Mouse (Mus musculus) CH12.LX (cell line): ENCODE results near the gene Lamtor2. TPM values are rescaled to one million over a fixed set of nuclear protein-coding genes. Genes with fewer than 3 reads are reported as not detected.

Experiments
- DNase-seq: peaks from one replicate; pipeline ENCODE4 v3.0.0-alpha.2; 2013; ENCODE audit errors: extremely low read depth
- H3K27ac ChIP-seq: 2 replicates; pipeline ENCODE4 v1.5.1; 2012; ENCODE audit warnings: low read depth, mild to moderate bottlenecking, control low read depth, moderate library complexity; ENCODE audit not compliant: insufficient read depth
- H3K27me3 ChIP-seq: replicated peaks from 2 replicates; pipeline ENCODE3; 2012; ENCODE audit warnings: inconsistent platforms
- H3K36me3 ChIP-seq, 2 experiments: replicated peaks in 1 of 2; 2 replicates each; pipeline versions ENCODE3 to v1.6.1; 2012; ENCODE audit warnings: inconsistent platforms in 1 of 2, low read length in 1 of 2, mild to moderate bottlenecking in 1 of 2, mixed read lengths in 1 of 2, moderate library complexity in 1 of 2; ENCODE audit not compliant: control insufficient read depth in 1 of 2, insufficient read depth in 1 of 2
- H3K4me1 ChIP-seq, 2 experiments: 2 replicates each; pipeline ENCODE4 v1.6.1; 2012; ENCODE audit warnings: inconsistent platforms in 1 of 2, moderate library complexity in 1 of 2; ENCODE audit not compliant: insufficient read depth in 2 of 2, control insufficient read depth in 1 of 2
- H3K4me2 ChIP-seq: 2 replicates; pipeline ENCODE4 v1.6.1; 2012; ENCODE audit warnings: low read depth, mild to moderate bottlenecking, control low read depth; ENCODE audit not compliant: poor library complexity, insufficient read depth, severe bottlenecking
- H3K4me3 ChIP-seq, 3 experiments: fragments of 150-350 bp in 1 of 3; sonication (generic) in 1 of 3; replicated peaks in 1 of 3; 2 replicates each; pipeline versions ENCODE3 to v1.5.1; 2011 to 2012; ENCODE audit warnings: low read depth in 2 of 3, low read length in 2 of 3, mild to moderate bottlenecking in 2 of 3, moderate library complexity in 2 of 3, control low read depth in 1 of 3, improper control_type of control experiment in 1 of 3, inconsistent platforms in 1 of 3, mixed read lengths in 1 of 3; ENCODE audit not compliant: poor library complexity in 1 of 3
- H3K79me2 ChIP-seq: replicated peaks from 2 replicates; pipeline ENCODE4 v1.6.1; 2012; ENCODE audit warnings: mild to moderate bottlenecking, moderate library complexity; ENCODE audit not compliant: control insufficient read depth, poor library complexity, insufficient read depth, severe bottlenecking; ENCODE audit errors: extremely low read depth
- H3K9ac ChIP-seq: 2 replicates; pipeline ENCODE4 v1.6.1; 2012; ENCODE audit warnings: low read depth, mild to moderate bottlenecking, control low read depth, moderate library complexity; ENCODE audit not compliant: insufficient read depth
- H3K9me3 ChIP-seq: replicated peaks from 2 replicates; pipeline ENCODE3; 2012; ENCODE audit warnings: low read length, inconsistent platforms, mixed read lengths
- BHLHE40 ChIP-seq: IDR thresholded peaks from 2 replicates; pipeline ENCODE4 v1.6.1; 2011; ENCODE audit warnings: mild to moderate bottlenecking, low read depth, low read length, improper control_type of control experiment
- CHD1 ChIP-seq: IDR thresholded peaks from 2 replicates; pipeline ENCODE4 v1.6.1; 2012; ENCODE audit warnings: low read depth, low read length, improper control_type of control experiment, inconsistent platforms
- CHD2 ChIP-seq: IDR thresholded peaks from 2 replicates; pipeline ENCODE4 v1.6.1; 2011; ENCODE audit warnings: low read length, improper control_type of control experiment
- CTCF ChIP-seq, 2 experiments: IDR thresholded peaks in 1 of 2; conservative IDR thresholded peaks in 1 of 2; 2 replicates each; pipeline ENCODE4 v1.5.1; 2011 to 2012; ENCODE audit warnings: low read depth in 2 of 2, low read length in 2 of 2, improper control_type of control experiment in 1 of 2, inconsistent platforms in 1 of 2, mild to moderate bottlenecking in 1 of 2, moderate library complexity in 1 of 2
- ELF1 ChIP-seq: IDR thresholded peaks from 2 replicates; pipeline ENCODE4 v1.6.1; 2014; ENCODE audit warnings: low read depth, mild to moderate bottlenecking, inconsistent platforms, low read length, improper control_type of control experiment
- ETS1 ChIP-seq: conservative IDR thresholded peaks from 2 replicates; pipeline ENCODE4 v1.6.1; 2012; ENCODE audit warnings: low read depth, mild to moderate bottlenecking, inconsistent platforms, low read length, improper control_type of control experiment, moderate library complexity
- HCFC1 ChIP-seq: IDR thresholded peaks from 2 replicates; pipeline ENCODE4 v1.6.1; 2012; ENCODE audit warnings: low read depth, mild to moderate bottlenecking, inconsistent platforms, low read length, improper control_type of control experiment
- JUN ChIP-seq: IDR thresholded peaks from 2 replicates; pipeline ENCODE4 v1.6.1; 2011; ENCODE audit warnings: low read depth, mild to moderate bottlenecking, low read length, improper control_type of control experiment, moderate library complexity; ENCODE audit not compliant: insufficient read depth
- JUND ChIP-seq: conservative IDR thresholded peaks from 2 replicates; pipeline ENCODE4 v1.6.1; 2011; ENCODE audit warnings: low read depth, low read length, improper control_type of control experiment
- KAT2A ChIP-seq: IDR thresholded peaks from 2 replicates; pipeline ENCODE4 v1.6.1; 2012; ENCODE audit warnings: low read length, improper control_type of control experiment, inconsistent platforms; ENCODE audit not compliant: insufficient replicate concordance
- MEF2A ChIP-seq: IDR thresholded peaks from 2 replicates; pipeline ENCODE4 v1.6.1; 2014; ENCODE audit warnings: low read depth, mild to moderate bottlenecking, inconsistent platforms, low read length, improper control_type of control experiment, borderline replicate concordance
- MXI1 ChIP-seq: IDR thresholded peaks from 2 replicates; pipeline ENCODE4 v1.6.1; 2011; ENCODE audit warnings: mild to moderate bottlenecking, low read depth, low read length, improper control_type of control experiment
- MYC ChIP-seq: IDR thresholded peaks from 2 replicates; pipeline ENCODE4 v1.6.1; 2011; ENCODE audit warnings: low read depth, mild to moderate bottlenecking, improper control_type of control experiment, low read length
- NELFE ChIP-seq: IDR thresholded peaks from 2 replicates; pipeline ENCODE4 v1.6.1; 2011; ENCODE audit warnings: low read depth, low read length, improper control_type of control experiment
- PAX5 ChIP-seq: IDR thresholded peaks from 2 replicates; pipeline ENCODE4 v1.6.1; 2012; ENCODE audit warnings: low read length, inconsistent platforms, mixed read lengths
- POLR2A ChIP-seq: IDR thresholded peaks from 2 replicates; pipeline ENCODE4 v1.6.1; 2011; ENCODE audit warnings: low read depth, mild to moderate bottlenecking, improper control_type of control experiment, low read length
- POLR2AphosphoS2 ChIP-seq: IDR thresholded peaks from 2 replicates; pipeline ENCODE4 v1.6.1; 2011; ENCODE audit warnings: low read depth, low read length, improper control_type of control experiment
- RAD21 ChIP-seq: IDR thresholded peaks from 2 replicates; pipeline ENCODE4 v1.6.1; 2011; ENCODE audit warnings: low read depth, mild to moderate bottlenecking, low read length, improper control_type of control experiment, moderate library complexity
- RCOR1 ChIP-seq: conservative IDR thresholded peaks from 2 replicates; pipeline ENCODE4 v1.6.1; 2012; ENCODE audit warnings: low read depth, mild to moderate bottlenecking, inconsistent platforms, low read length, improper control_type of control experiment
- SIN3A ChIP-seq: IDR thresholded peaks from 2 replicates; pipeline ENCODE4 v1.6.1; 2012; ENCODE audit warnings: low read length, improper control_type of control experiment, inconsistent platforms
- TBP ChIP-seq: conservative IDR thresholded peaks from 2 replicates; pipeline ENCODE4 v1.6.1; 2011; ENCODE audit warnings: low read depth, low read length, improper control_type of control experiment
- USF1 ChIP-seq: IDR thresholded peaks from 2 replicates; pipeline ENCODE4 v1.6.1; 2014; ENCODE audit warnings: low read depth, mild to moderate bottlenecking, inconsistent platforms, low read length, improper control_type of control experiment
- ZC3H11A ChIP-seq: IDR thresholded peaks from 2 replicates; pipeline ENCODE4 v1.6.1; 2012; ENCODE audit warnings: low read depth, mild to moderate bottlenecking, inconsistent platforms, low read length, improper control_type of control experiment
- ZMIZ1 ChIP-seq: IDR thresholded peaks from 2 replicates; pipeline ENCODE4 v1.6.1; 2012; ENCODE audit warnings: low read depth, mild to moderate bottlenecking, inconsistent platforms, low read length, improper control_type of control experiment
- ZNF384 ChIP-seq: IDR thresholded peaks from 2 replicates; pipeline ENCODE4 v1.6.1; 2012; ENCODE audit warnings: low read depth, low read length, improper control_type of control experiment, inconsistent platforms
- dilution Hi-C: fragments of 300-500 bp; cut with MboI; formaldehyde crosslinking; loops from 2 replicates; pipeline ENCODE4 v1.14.3; 2020; ENCODE audit warnings: low sequenced_read_pairs; ENCODE audit not compliant: extremely low pct_unique_long_range_greater_than_20kb, extremely low pct_ligation_motif_present
- in situ Hi-C: fragments of 300-500 bp; cut with MboI; formaldehyde crosslinking; loops from 3 replicates; pipeline ENCODE4 v1.14.3; 2019; ENCODE audit warnings: low sequenced_read_pairs, low pct_ligation_motif_present, low pct_unique_long_range_greater_than_20kb, mixed read lengths
- polyA plus RNA-seq: library from polyadenylated mRNA; unstranded; fragments of >175 nt; gene quantifications from 2 replicates; pipeline ENCODE4 v1.2.1, GENCODE M21; 2012; ENCODE audit warnings: low read depth; ENCODE audit not compliant: insufficient read length
- total RNA-seq, 2 experiments: library from RNA; depleted of rRNA; stranded (reverse); fragments of 300-350 nt in 1 of 2; fragments of >200 nt in 1 of 2; gene quantifications; 2 replicates each; pipeline ENCODE4 v1.2.3; 2012 to 2014

Lamtor2 gene
- total and polyA plus RNA-seq, 3 experiments, result 44.0 to 96.6 (median 56.0) TPM

DNA sequence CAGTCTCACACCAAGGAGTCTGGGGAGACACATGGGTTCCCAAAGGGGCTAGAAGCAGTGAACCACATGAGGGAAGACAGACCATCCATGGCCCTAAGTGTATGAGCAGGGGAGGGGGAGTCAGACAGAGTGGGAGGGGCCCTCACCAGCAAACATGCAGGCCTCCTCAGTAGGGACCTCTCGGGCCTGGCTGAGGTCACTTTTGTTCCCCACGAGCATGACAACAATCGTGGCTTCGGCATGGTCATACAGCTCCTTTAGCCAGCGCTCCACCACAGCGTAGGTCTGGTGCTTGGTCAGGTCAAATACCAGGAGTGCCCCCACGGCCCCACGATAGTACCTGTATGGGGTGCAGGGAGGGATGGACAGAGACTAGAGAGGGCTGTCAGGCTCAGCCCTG is 9.7 kb downstream of the Lamtor2 start:
- Histone ChIP-seq H3K27me3 (no peaks in the 10 kb centered on the region), H3K36me3 (peaks cover 0 to 21% of the 10 kb centered on the region in 2 experiments), H3K4me2 (no peak overlapping the region), H3K9ac (no peak overlapping the region), H3K4me3 (no peak overlapping the region), H3K79me2 (no peaks in the 10 kb centered on the region), H3K9me3 (no peaks in the 10 kb centered on the region), H3K4me1 (peaks cover 13 to 31% of the 10 kb centered on the region in 2 experiments), H3K27ac (no peak overlapping the region)
- no peak for DNase-seq
- TF ChIP-seq PAX5 (no peak), ETS1 (no peak), NELFE (no peak), ELF1 (no peak), MEF2A (no peak), ZNF384 (no peak), TBP (no peak), POLR2A (no peak), MYC (no peak), MXI1 (no peak), CHD2 (no peak), ZC3H11A (no peak), RCOR1 (no peak)
- in situ Hi-C loops (no loop called here), dilution Hi-C loops (no loop called here)

DNA sequence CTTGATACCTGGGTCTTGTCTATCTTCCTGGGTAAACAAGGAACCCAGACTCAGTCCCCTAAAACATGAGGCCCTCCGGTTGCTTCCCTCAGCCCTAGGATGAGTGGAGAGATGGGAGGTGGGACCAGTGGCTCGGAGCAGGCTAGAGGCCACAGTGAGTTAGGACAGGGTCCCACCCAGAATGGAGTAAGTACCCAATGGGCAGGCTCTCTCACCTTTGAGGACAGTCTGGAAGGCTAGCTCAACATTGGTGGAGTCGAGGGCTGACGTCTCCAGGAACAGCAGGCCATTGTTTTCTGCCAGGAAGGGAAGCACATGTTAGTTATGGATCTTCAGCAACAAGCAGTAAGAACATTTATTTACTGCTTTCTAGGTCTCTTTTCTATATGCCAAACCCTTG is 10.4 kb downstream of the Lamtor2 start:
- in situ Hi-C loops, result no loop called here
- no peak for DNase-seq
- Histone ChIP-seq H3K36me3 (peaks cover 0 to 23% of the 10 kb centered on the region in 2 experiments), H3K79me2 (no peaks in the 10 kb centered on the region), H3K27me3 (no peaks in the 10 kb centered on the region), H3K4me1 (peaks cover 13 to 31% of the 10 kb centered on the region in 2 experiments), H3K27ac (no peak overlapping the region), H3K4me3 (no peak overlapping the region), H3K9me3 (no peaks in the 10 kb centered on the region), H3K4me2 (no peak overlapping the region), H3K9ac (no peak overlapping the region)
- dilution Hi-C loops, result no loop called here
- TF ChIP-seq KAT2A (no peak), CTCF (conservative IDR thresholded peaks at IDR 0.05 in 1 of 2, IDR thresholded peaks at IDR 0.05 in 1 of 2; ENCODE audit: low read depth in 2 of 2, low read length in 2 of 2) (no peak), CHD1 (no peak), TBP (no peak), ELF1 (no peak), BHLHE40 (no peak), USF1 (no peak), SIN3A (no peak), JUN (no peak), CHD2 (no peak), ZNF384 (no peak), HCFC1 (no peak), MEF2A (no peak), POLR2AphosphoS2 (no peak), JUND (no peak), RAD21 (no peak), ZMIZ1 (no peak)
